Mouse (Mus musculus) neural tube, embryonic 11.5 days (tissue): Measurements from ENCODE around the gene Acot3. TPM values are rescaled to one million over a fixed set of nuclear protein-coding genes. Genes with fewer than 3 reads are reported as not detected.
"Not testable (repeated sequence)": the region's sequence is repeated elsewhere in the genome, so short reads cannot be mapped to it uniquely, and the experiment has no call there.

Source experiments
- ATAC-seq: fragments of 200-750 bp; cut with Nextera tagmentation; 2 replicates; pipeline ENCODE4 v1.8.0; 2017; ENCODE audit warnings: moderate number of reproducible peaks, mild to moderate bottlenecking, moderate TSS enrichment, moderate library complexity; ENCODE audit not compliant: insufficient read depth, low FRiP score, low TSS enrichment
- DNase-seq: peaks from one replicate; pipeline ENCODE4 v3.0.0-alpha.2; 2015; ENCODE audit warnings: low spot score
- H3K27ac ChIP-seq: fragments of 300-500 bp; sonication (generic); 2 replicates; pipeline ENCODE4 v1.5.1; 2014; ENCODE audit warnings: low read depth, mild to moderate bottlenecking, low read length
- H3K27me3 ChIP-seq: fragments of 300-500 bp; sonication (generic); 2 replicates; pipeline ENCODE4 v1.6.1; 2014; ENCODE audit warnings: mild to moderate bottlenecking, low read length, mixed read lengths; ENCODE audit not compliant: control insufficient read depth, insufficient read depth
- H3K36me3 ChIP-seq: fragments of 300-500 bp; sonication (generic); 2 replicates; pipeline ENCODE4 v1.6.1; 2014; ENCODE audit warnings: mild to moderate bottlenecking, low read length, moderate library complexity, mixed read lengths; ENCODE audit not compliant: control insufficient read depth, insufficient read depth
- H3K4me1 ChIP-seq: fragments of 300-500 bp; sonication (generic); 2 replicates; pipeline ENCODE4 v1.6.1; 2014; ENCODE audit warnings: low read length, mixed read lengths; ENCODE audit not compliant: control insufficient read depth, insufficient read depth
- H3K4me2 ChIP-seq: fragments of 300-500 bp; sonication (generic); 2 replicates; pipeline ENCODE4 v1.6.1; 2014; ENCODE audit warnings: low read depth, mild to moderate bottlenecking, moderate library complexity
- H3K4me3 ChIP-seq: fragments of 300-500 bp; sonication (generic); 2 replicates; pipeline ENCODE4 v1.5.1; 2014; ENCODE audit warnings: low read depth, low read length
- H3K9ac ChIP-seq: fragments of 300-500 bp; sonication (generic); 2 replicates; pipeline ENCODE4 v1.6.1; 2014; ENCODE audit warnings: mild to moderate bottlenecking, low read length
- H3K9me3 ChIP-seq: fragments of 300-500 bp; sonication (generic); 2 replicates; pipeline ENCODE4 v1.6.1; 2016; ENCODE audit warnings: low read length; ENCODE audit not compliant: control insufficient read depth
- WGBS: fragments of 180-500 bp; shearing (Covaris S2); extraction: QIAGEN DNeasy Blood & Tissue Kit; methylation state at CpG from one replicate; pipeline ENCODE4 v1.1.7; 2014; 5-methylcytosine and 5-hydroxymethylcytosine counted together
- polyA plus RNA-seq: library from polyadenylated mRNA; unstranded; fragments of >200 nt; fragmentation: Nextera tagmentation; extraction: Ambion mirVana; gene quantifications from 2 replicates; pipeline ENCODE4 v1.2.1, GENCODE M21; 2014

Acot3 gene
- polyA plus RNA-seq, 1 experiment from 2014 or later = 0.20 TPM

GRCm38 (mm10) chr12:84100604-84101492 is 48.9 kb downstream of the Acot3 start, which contains the start of gene Acot6:
TSS of gene Acot6 (plus strand) at chr12:84100654.
- ATAC-seq = peak; percentile 27; the same call in 1 of the 2 replicates
- under 1% methylated on average over 65 of the region's 80 CpGs for WGBS
- H3K4me1 ChIP-seq, H3K27ac ChIP-seq, H3K36me3 ChIP-seq, H3K27me3 ChIP-seq, H3K9me3 ChIP-seq: not testable (repeated sequence)
- peak within 1 kb of the TSS; percentile 67 for H3K9ac ChIP-seq
- H3K4me3 ChIP-seq = peak within 1 kb of the TSS; percentile 34
- H3K4me2 ChIP-seq = peak within 1 kb of the TSS; percentile 79
- peak; percentile 63 for DNase-seq

DNA sequence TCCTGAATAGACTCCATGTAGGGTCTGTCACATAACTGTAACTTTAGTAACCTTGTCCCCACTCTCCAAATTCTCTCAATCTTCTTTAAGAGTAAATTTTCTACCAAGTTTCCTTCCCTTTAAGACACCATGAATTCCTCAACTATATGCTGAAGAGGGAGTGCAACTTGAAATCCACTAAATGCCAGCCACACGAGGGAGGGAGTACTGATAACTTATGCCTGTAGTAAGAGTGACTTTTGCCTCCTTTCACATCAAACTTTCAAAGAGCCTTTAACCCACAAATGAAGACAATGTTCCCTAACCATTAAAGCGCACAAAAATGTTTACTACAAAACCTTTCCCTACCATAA is 49.5 kb downstream of the Acot3 start:
- DNase-seq = no peak
- H3K9ac ChIP-seq = peak overlapping the region; percentile 67

GRCm38 (mm10) chr12:84107012-84107411 is 55.1 kb downstream of the Acot3 start:
- H3K27me3 ChIP-seq = no peaks in the 10 kb centered on the region
- H3K4me3 ChIP-seq = no peak overlapping the region
- DNase-seq = no peak
- WGBS = 77% methylated on average over 3 of the region's 3 CpGs
- no peaks in the 10 kb centered on the region for H3K36me3 ChIP-seq
- H3K4me2 ChIP-seq = no peak overlapping the region
- ATAC-seq = no peak
- no peaks in the 10 kb centered on the region for H3K9me3 ChIP-seq
- no peak overlapping the region for H3K9ac ChIP-seq
- H3K27ac ChIP-seq = no peak overlapping the region
- H3K4me1 ChIP-seq = no peaks in the 10 kb centered on the region

More for the DNA sequence above, 49.5 kb downstream of the Acot3 start:
- Histone ChIP-seq H3K4me3 (peak overlapping the region; percentile 34), H3K27ac (no peak overlapping the region), H3K9me3 (no peaks in the 10 kb centered on the region), H3K4me1 (no peaks in the 10 kb centered on the region), H3K36me3 (no peaks in the 10 kb centered on the region), H3K27me3 (no peaks in the 10 kb centered on the region), H3K4me2 (peak overlapping the region; percentile 79)
- 63% methylated on average over 2 of the region's 2 CpGs for WGBS
- ATAC-seq = no peak

- no peak overlapping the region for H3K9ac ChIP-seq
- no peaks in the 10 kb centered on the region for H3K9me3 ChIP-seq
- 64% methylated on average over 1 of the region's 1 CpGs for WGBS
- no peak overlapping the region for H3K27ac ChIP-seq
- no peak for ATAC-seq
- no peaks in the 10 kb centered on the region for H3K36me3 ChIP-seq
- no peak overlapping the region for H3K4me2 ChIP-seq
- no peaks in the 10 kb centered on the region for H3K4me1 ChIP-seq
- no peak for DNase-seq
- no peak overlapping the region for H3K4me3 ChIP-seq
- no peaks in the 10 kb centered on the region for H3K27me3 ChIP-seq
These were observed 55.7 kb downstream of the Acot3 start for GRCm38 (mm10) chr12:84107692-84108091.

DNA sequence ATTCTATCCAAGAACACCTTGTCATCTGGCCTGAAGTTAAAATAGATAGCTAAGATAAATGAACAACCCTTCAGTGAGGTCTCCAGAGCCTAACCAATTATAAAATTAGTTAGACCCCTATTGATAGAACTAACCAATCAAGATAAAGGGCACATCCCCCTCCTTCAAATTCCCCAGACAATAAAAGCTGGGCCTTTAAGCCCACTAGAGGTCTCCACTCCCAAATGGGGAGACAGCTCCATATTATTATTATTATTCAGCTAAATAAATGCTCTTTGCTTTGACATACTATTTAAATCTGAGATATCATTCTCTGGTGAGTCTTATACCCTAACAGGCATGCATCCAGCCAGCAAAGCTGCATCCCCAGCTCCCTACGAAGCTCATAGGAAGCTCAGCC is 58.0 kb downstream of the Acot3 start:
- H3K27ac ChIP-seq = no peak overlapping the region
- H3K4me3 ChIP-seq = no peak overlapping the region
- H3K4me1 ChIP-seq = no peaks in the 10 kb centered on the region
- 86% methylated on average over 1 of the region's 1 CpGs for WGBS
- H3K27me3 ChIP-seq = no peaks in the 10 kb centered on the region
- no peaks in the 10 kb centered on the region for H3K36me3 ChIP-seq
- DNase-seq (no peak), ATAC-seq (no peak)
- H3K4me2 ChIP-seq = no peak overlapping the region
- H3K9me3 ChIP-seq = no peaks in the 10 kb centered on the region
- H3K9ac ChIP-seq = no peak overlapping the region

Other genes starting within 250 kb of the Acot3 start
- gene Numb, start 130.2 kb upstream of the Acot3 start, polyA plus RNA-seq = 27.1 and 30.8 TPM in 2 replicates
- gene Riox1, start 101.5 kb upstream of the Acot3 start, polyA plus RNA-seq = 17.8 and 18.9 TPM in 2 replicates
- gene Heatr4, start 67.3 kb upstream of the Acot3 start, polyA plus RNA-seq = not detected in 2 replicates
- gene Acot2, start 64.3 kb upstream of the Acot3 start, polyA plus RNA-seq = 12.6 and 14.9 TPM in 2 replicates
- 62.4 and 74.8 TPM in 2 replicates for gene Acot1, start 42.7 kb upstream of the Acot3 start, polyA plus RNA-seq
- gene Acot4, start 13.8 kb upstream of the Acot3 start, polyA plus RNA-seq = 0.13 and 0.14 TPM in 2 replicates
- gene Gm49366, start 13.2 kb upstream of the Acot3 start, polyA plus RNA-seq = not detected in 2 replicates
- not detected in 2 replicates for gene Acot5, start 17.2 kb downstream of the Acot3 start, polyA plus RNA-seq
- 0.82 and 1.3 TPM in 2 replicates for gene Acot6, start 48.5 kb downstream of the Acot3 start, polyA plus RNA-seq
- gene Dnal1, start 62.2 kb downstream of the Acot3 start, polyA plus RNA-seq = 5.5 and 6.2 TPM in 2 replicates
- 1.6 and 2.5 TPM in 2 replicates for gene Pnma1, start 96.3 kb downstream of the Acot3 start, polyA plus RNA-seq
- 4.4 and 5.9 TPM in 2 replicates for gene Elmsan1, start 166.7 kb downstream of the Acot3 start, polyA plus RNA-seq
- 15.5 and 16.4 TPM in 2 replicates for gene Ptgr2, start 233.1 kb downstream of the Acot3 start, polyA plus RNA-seq